Mouse (Mus musculus): ENCODE results near the gene Kcnh6. TPM values are rescaled to one million over a fixed set of nuclear protein-coding genes. Genes with fewer than 3 reads are reported as not detected.

Gene Kcnh6
- polyA plus RNA-seq, 1 experiment = not detected

GRCm38 (mm10) chr11:105966288-105966687 is 41.6 kb upstream of the Kcnh6 start:
- no peaks in the 10 kb centered on the region for H3K36me3 ChIP-seq (ENCODE audit: control insufficient read depth, insufficient read depth)
- H3K4me2 ChIP-seq (ENCODE audit: low read depth) = no peak overlapping the region
- H3K27me3 ChIP-seq (ENCODE audit: control insufficient read depth, insufficient read depth, insufficient read length) = peaks cover 21% of the 10 kb centered on the region
- no peak overlapping the region for H3K4me3 ChIP-seq
- H3ac ChIP-seq (ENCODE audit: control insufficient read depth, insufficient read length) = no peak overlapping the region
- H3K79me2 ChIP-seq (ENCODE audit: control insufficient read depth, insufficient read depth) = no peaks in the 10 kb centered on the region
- TF ChIP-seq CEBPB (IDR thresholded peaks at IDR 0.05; ENCODE audit: insufficient read depth, poor library complexity, severe bottlenecking) (no peak), MYOD1 (IDR thresholded peaks at IDR 0.05; ENCODE audit: control insufficient read depth in 1 of 3, insufficient read length in 2 of 3, low read depth in 2 of 3) (no peak), REST (IDR thresholded peaks at IDR 0.05; ENCODE audit: insufficient read depth, insufficient read length) (no peak), SRF (IDR thresholded peaks at IDR 0.05; ENCODE audit: control insufficient read depth, insufficient read length, low read depth) (no peak), POLR2A (IDR thresholded peaks at IDR 0.05; ENCODE audit: insufficient read length, low read depth) (no peak)

DNA sequence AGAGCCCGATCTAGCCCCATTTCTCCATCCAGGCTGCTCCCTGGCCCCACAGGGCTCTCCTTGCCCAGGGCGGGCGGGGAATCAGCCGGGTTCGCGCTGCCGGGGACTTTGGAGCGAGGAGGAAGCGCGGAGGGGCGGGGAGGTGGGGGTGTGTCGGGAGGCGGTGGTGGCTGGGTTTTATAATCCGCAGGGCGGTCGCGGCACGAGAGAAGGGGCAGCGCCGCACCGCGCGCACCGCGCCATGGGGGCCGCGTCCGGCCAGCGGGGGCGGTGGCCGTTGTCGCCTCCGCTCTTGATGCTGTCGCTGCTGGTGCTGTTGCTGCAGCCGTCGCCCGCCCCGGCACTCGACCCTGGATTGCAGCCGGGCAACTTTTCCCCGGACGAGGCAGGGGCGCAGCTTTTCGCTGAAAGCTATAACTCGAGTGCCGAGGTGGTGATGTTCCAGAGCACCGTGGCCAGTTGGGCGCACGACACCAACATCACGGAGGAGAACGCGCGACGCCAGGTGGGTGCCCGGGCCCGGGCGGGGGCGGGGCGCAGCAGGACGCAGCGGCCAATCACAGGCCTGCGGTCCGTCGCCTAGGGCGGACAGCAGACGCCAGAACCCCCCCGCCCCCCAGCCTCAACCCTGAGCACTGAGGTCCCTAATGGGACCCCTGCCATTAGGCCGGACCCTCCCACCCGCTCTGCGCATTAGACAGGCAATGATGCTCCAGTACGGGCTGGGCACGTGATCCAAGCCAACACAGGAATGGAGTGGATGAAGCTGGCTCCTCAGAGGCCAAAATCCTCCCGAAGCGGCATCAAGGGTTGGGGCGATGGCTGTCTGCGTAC is 40.0 kb upstream of the Kcnh6 start, which contains the start of gene Ace:
Gene Ace (plus strand): TSS at position 205 of the 834 bp plus-strand sequence.
- TF ChIP-seq MYOD1 (IDR thresholded peaks at IDR 0.05; ENCODE audit: control insufficient read depth in 1 of 3, insufficient read length in 2 of 3, low read depth in 2 of 3) = peak in 1 of 3 experiments; percentile 28
- no peak for TF ChIP-seq MYOG (IDR thresholded peaks at IDR 0.05; ENCODE audit: control insufficient read depth in 1 of 3, insufficient read depth in 1 of 3, insufficient read length in 2 of 3, low read depth in 2 of 3)
- TF ChIP-seq E2F4 (IDR thresholded peaks at IDR 0.05; ENCODE audit: insufficient read depth) = no peak
- TF ChIP-seq USF1 (IDR thresholded peaks at IDR 0.05; ENCODE audit: low read depth) = no peak
- TF ChIP-seq TCF3 (IDR thresholded peaks at IDR 0.05; ENCODE audit: insufficient read length, low read depth) = no peak
- Histone ChIP-seq H3K27me3 (ENCODE audit: control insufficient read depth, insufficient read depth, insufficient read length) (peaks cover 34% of the 10 kb centered on the region), H3K79me2 (ENCODE audit: control insufficient read depth, insufficient read depth) (no peaks in the 10 kb centered on the region)

GRCm38 (mm10) chr11:105968948-105969347 is 39.0 kb upstream of the Kcnh6 start:
- Histone ChIP-seq H3K27me3 (ENCODE audit: control insufficient read depth, insufficient read depth, insufficient read length) (peaks cover 43% of the 10 kb centered on the region), H3K4me2 (ENCODE audit: low read depth) (no peak overlapping the region), H3K79me2 (ENCODE audit: control insufficient read depth, insufficient read depth) (no peaks in the 10 kb centered on the region), H3K36me3 (ENCODE audit: control insufficient read depth, insufficient read depth) (no peaks in the 10 kb centered on the region), H3ac (ENCODE audit: control insufficient read depth, insufficient read length) (no peak overlapping the region), H3K4me3 (no peak overlapping the region)
- TF ChIP-seq E2F4 (IDR thresholded peaks at IDR 0.05; ENCODE audit: insufficient read depth) (no peak), CEBPB (IDR thresholded peaks at IDR 0.05; ENCODE audit: insufficient read depth, poor library complexity, severe bottlenecking) (no peak), POLR2AphosphoS2 (IDR thresholded peaks at IDR 0.05; ENCODE audit: insufficient read length, low read depth) (no peak), SRF (IDR thresholded peaks at IDR 0.05; ENCODE audit: control insufficient read depth, insufficient read length, low read depth) (no peak), REST (IDR thresholded peaks at IDR 0.05; ENCODE audit: insufficient read depth, insufficient read length) (no peak), MYOD1 (IDR thresholded peaks at IDR 0.05; ENCODE audit: control insufficient read depth in 1 of 3, insufficient read length in 2 of 3, low read depth in 2 of 3) (no peak), TCF3 (IDR thresholded peaks at IDR 0.05; ENCODE audit: insufficient read length, low read depth) (no peak), MYOG (IDR thresholded peaks at IDR 0.05; ENCODE audit: control insufficient read depth in 1 of 3, insufficient read depth in 1 of 3, insufficient read length in 2 of 3, low read depth in 2 of 3) (no peak), MAX (IDR thresholded peaks at IDR 0.05; ENCODE audit: low read depth) (no peak), TCF12 (IDR thresholded peaks at IDR 0.05; ENCODE audit: insufficient read depth, poor library complexity, severe bottlenecking) (no peak), USF1 (IDR thresholded peaks at IDR 0.05; ENCODE audit: low read depth) (no peak)

More for the DNA sequence above, 40.0 kb upstream of the Kcnh6 start, which contains the start of gene Ace:
- Histone ChIP-seq H3K36me3 (ENCODE audit: control insufficient read depth, insufficient read depth) (no peaks in the 10 kb centered on the region), H3ac (ENCODE audit: control insufficient read depth, insufficient read length) (no peak within 1 kb of the TSS), H3K4me3 (no peak within 1 kb of the TSS), H3K4me2 (ENCODE audit: low read depth) (peak within 1 kb of the TSS; percentile 78)

DNA sequence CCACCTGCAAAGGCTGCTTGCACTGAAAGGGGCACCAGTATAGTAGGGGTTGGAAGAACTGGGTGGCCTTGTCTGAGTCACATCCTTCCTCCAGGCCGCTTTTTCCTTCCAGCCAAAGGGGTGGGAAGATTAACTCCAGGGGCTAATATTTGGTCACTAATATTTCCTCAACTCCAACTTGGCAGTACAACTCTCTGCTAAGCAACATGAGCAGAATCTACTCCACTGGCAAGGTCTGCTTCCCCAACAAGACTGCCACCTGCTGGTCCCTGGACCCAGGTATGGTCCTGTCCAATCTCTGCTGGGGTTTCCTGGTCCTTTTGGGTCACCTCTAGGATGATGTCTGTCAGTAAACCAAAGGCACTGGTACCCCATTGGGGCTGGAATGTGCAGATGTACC is 38.4 kb upstream of the Kcnh6 start:
- Histone ChIP-seq H3K79me2 (ENCODE audit: control insufficient read depth, insufficient read depth) (no peaks in the 10 kb centered on the region), H3K4me2 (ENCODE audit: low read depth) (no peak overlapping the region), H3K4me3 (no peak overlapping the region), H3K36me3 (ENCODE audit: control insufficient read depth, insufficient read depth) (no peaks in the 10 kb centered on the region), H3K27me3 (ENCODE audit: control insufficient read depth, insufficient read depth, insufficient read length) (peaks cover 46% of the 10 kb centered on the region), H3ac (ENCODE audit: control insufficient read depth, insufficient read length) (no peak overlapping the region)
- TF ChIP-seq MAX (IDR thresholded peaks at IDR 0.05; ENCODE audit: low read depth) (no peak), REST (IDR thresholded peaks at IDR 0.05; ENCODE audit: insufficient read depth, insufficient read length) (no peak)

DNA sequence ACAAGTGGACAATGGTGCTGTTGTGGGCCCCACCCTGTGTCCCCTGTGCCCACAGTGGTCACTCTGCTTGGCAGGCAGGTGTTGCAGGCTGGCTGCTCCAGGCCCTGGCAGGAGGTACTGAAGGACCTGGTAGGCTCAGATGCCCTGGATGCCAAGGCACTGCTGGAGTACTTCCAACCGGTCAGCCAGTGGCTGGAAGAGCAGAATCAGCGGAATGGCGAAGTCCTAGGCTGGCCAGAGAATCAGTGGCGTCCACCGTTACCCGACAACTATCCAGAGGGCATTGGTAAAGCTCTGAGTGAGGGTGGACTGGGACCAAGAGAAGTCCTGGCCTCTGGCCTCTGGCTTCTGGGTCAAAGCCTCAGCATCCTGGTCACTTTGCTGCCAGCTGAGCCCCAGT is 33.3 kb upstream of the Kcnh6 start:
- no peak overlapping the region for H3K4me3 ChIP-seq

More for the DNA sequence above, 33.3 kb upstream of the Kcnh6 start:
- peaks cover 25% of the 10 kb centered on the region for H3K27me3 ChIP-seq (ENCODE audit: control insufficient read depth, insufficient read depth, insufficient read length)
- TF ChIP-seq REST (IDR thresholded peaks at IDR 0.05; ENCODE audit: insufficient read depth, insufficient read length) (no peak), POLR2A (IDR thresholded peaks at IDR 0.05; ENCODE audit: insufficient read length, low read depth) (no peak), MAX (IDR thresholded peaks at IDR 0.05; ENCODE audit: low read depth) (no peak), CEBPB (IDR thresholded peaks at IDR 0.05; ENCODE audit: insufficient read depth, poor library complexity, severe bottlenecking) (no peak), E2F4 (IDR thresholded peaks at IDR 0.05; ENCODE audit: insufficient read depth) (no peak), POLR2AphosphoS2 (IDR thresholded peaks at IDR 0.05; ENCODE audit: insufficient read length, low read depth) (no peak), TCF12 (IDR thresholded peaks at IDR 0.05; ENCODE audit: insufficient read depth, poor library complexity, severe bottlenecking) (no peak)
- H3K4me2 ChIP-seq (ENCODE audit: low read depth) = no peak overlapping the region
- H3K79me2 ChIP-seq (ENCODE audit: control insufficient read depth, insufficient read depth) = no peaks in the 10 kb centered on the region
- no peaks in the 10 kb centered on the region for H3K36me3 ChIP-seq (ENCODE audit: control insufficient read depth, insufficient read depth)
- no peak overlapping the region for H3ac ChIP-seq (ENCODE audit: control insufficient read depth, insufficient read length)

All from myocyte (in vitro differentiated cells).